Comparison of ENCODE assay signal across 15 mouse cellular contexts in the genomic region with DNA sequence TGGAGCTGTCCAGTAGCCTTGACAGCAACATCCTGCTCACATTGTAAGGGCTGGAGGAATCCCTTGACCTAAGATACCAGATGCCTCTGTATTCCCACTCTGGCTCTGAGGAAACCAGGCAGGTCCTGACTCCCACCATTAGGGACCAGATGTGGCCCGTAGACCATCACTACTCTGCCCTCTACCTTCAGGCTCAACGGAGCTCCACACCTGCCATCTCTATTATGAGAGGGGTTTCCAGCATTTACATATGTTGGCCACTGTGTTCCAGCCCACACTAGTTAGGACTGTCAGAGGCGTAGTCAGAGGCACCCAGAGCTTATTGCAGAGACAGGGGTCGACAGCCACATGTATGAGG. TPM values are rescaled to one million over a fixed set of nuclear protein-coding genes. Genes with fewer than 3 reads are reported as not detected.
DNase-seq lines count a peak whose midpoint lies in the region; ATAC-seq and TF ChIP-seq lines count a peak whose summit lies in the region.
"Had no signal": no experiment of that assay in that cellular context is flagged by ENCODE, and none has a peak within 500 bp of the region (broad histone marks: within the 10 kb centered on the region; RNA-seq: fewer than 3 reads in every experiment).

No protein-coding gene starts in this region.

- 48% methylated on average over 4 of the region's 4 CpGs for WGBS in kidney, postnatal 0 days
- WGBS in forebrain, embryonic 13.5 days = 64% methylated on average over 4 of the region's 4 CpGs
- 63% methylated on average over 4 of the region's 4 CpGs for WGBS in hindbrain, embryonic 13.5 days

- intact Hi-C loops in left cerebral cortex, postnatal 10 days (cut with DNase I) = no loop called here

- no peak for DNase-seq in kidney, postnatal 0 days (ENCODE audit: low spot score)
- DNase-seq in kidney, postnatal 10 days = no peak
- DNase-seq in neural tube, embryonic 10.5 days (ENCODE audit: extremely low spot score, low spot score) = peak; percentile 19
- no peak for DNase-seq in left cerebral cortex, postnatal 10 days (ENCODE audit: extremely low spot score in 1 of 2, low spot score in 2 of 2)
- DNase-seq in cerebellum, adult 9-10 months = no peak

- no peak overlapping the region for H3K9ac ChIP-seq in kidney, postnatal 0 days (ENCODE audit: low read depth, low read length)
- no peak overlapping the region for H3K9ac ChIP-seq in forebrain, embryonic 13.5 days
- H3K9ac ChIP-seq in hindbrain, embryonic 13.5 days = peak overlapping the region; percentile 46; the same call in 1 of the 2 replicates
- H3K9ac ChIP-seq: liver, embryonic 15.5 days had no signal

- H3K9me3 ChIP-seq in kidney, postnatal 0 days (replicated peaks; ENCODE audit: low read length) = no peaks in the 10 kb centered on the region
- no peaks in the 10 kb centered on the region for H3K9me3 ChIP-seq in forebrain, embryonic 13.5 days (replicated peaks)
- H3K9me3 ChIP-seq in hindbrain, embryonic 13.5 days = no peaks in the 10 kb centered on the region
- H3K9me3 ChIP-seq: heart, embryonic 10.5 days; liver, embryonic 15.5 days had no signal

- no peaks in the 10 kb centered on the region; the same call in 1 of the 2 replicates for H3K4me1 ChIP-seq in kidney, postnatal 0 days (replicated peaks; ENCODE audit: insufficient read depth, low read length)
- peaks cover 16% of the 10 kb centered on the region for H3K4me1 ChIP-seq in forebrain, embryonic 13.5 days
- H3K4me1 ChIP-seq in hindbrain, embryonic 13.5 days (replicated peaks) = peaks cover 12% of the 10 kb centered on the region

- peak; percentile 7; the same call in 1 of the 2 replicates for ATAC-seq in kidney, postnatal 0 days (replicated peaks; ENCODE audit: low FRiP score, low read depth)
- no peak for ATAC-seq in forebrain, embryonic 13.5 days
- ATAC-seq in hindbrain, embryonic 13.5 days (ENCODE audit: low FRiP score) = peak; percentile 34; the same call in 1 of the 2 replicates

- H3K36me3 ChIP-seq in kidney, postnatal 0 days (ENCODE audit: insufficient read depth, low read length) = no peaks in the 10 kb centered on the region
- H3K36me3 ChIP-seq in forebrain, embryonic 13.5 days (ENCODE audit: poor library complexity, severe bottlenecking) = no peaks in the 10 kb centered on the region
- H3K36me3 ChIP-seq in hindbrain, embryonic 13.5 days = no peaks in the 10 kb centered on the region
- H3K36me3 ChIP-seq: heart, embryonic 10.5 days; liver, embryonic 15.5 days had no signal

- no peak overlapping the region for H3K4me3 ChIP-seq in kidney, postnatal 0 days (replicated peaks; ENCODE audit: low read depth, low read length)
- H3K4me3 ChIP-seq in forebrain, embryonic 13.5 days = no peak overlapping the region
- H3K4me3 ChIP-seq in hindbrain, embryonic 13.5 days = no peak overlapping the region
- H3K4me3 ChIP-seq: liver, embryonic 15.5 days; myocyte had no signal

- H3K4me2 ChIP-seq in kidney, postnatal 0 days (ENCODE audit: low read length) = no peak overlapping the region
- peak overlapping the region; percentile 9; the same call in 1 of the 2 replicates for H3K4me2 ChIP-seq in forebrain, embryonic 13.5 days
- peak overlapping the region; percentile 16; the same call in 1 of the 2 replicates for H3K4me2 ChIP-seq in hindbrain, embryonic 13.5 days
- H3K4me2 ChIP-seq: liver, embryonic 15.5 days had no signal

- TF ChIP-seq CTCF in kidney, postnatal 0 days (IDR thresholded peaks at IDR 0.05; ENCODE audit: low read depth) = no peak

- H3K27ac ChIP-seq in kidney, postnatal 0 days = no peak overlapping the region
- no peak overlapping the region; the same call in 1 of the 2 replicates for H3K27ac ChIP-seq in forebrain, embryonic 13.5 days
- H3K27ac ChIP-seq in hindbrain, embryonic 13.5 days = no peak overlapping the region
- H3K27ac ChIP-seq: heart, embryonic 10.5 days; liver, embryonic 15.5 days; macrophage had no signal

- no peaks in the 10 kb centered on the region; the same call in 1 of the 2 replicates for H3K27me3 ChIP-seq in kidney, postnatal 0 days (ENCODE audit: insufficient read depth, low read length)
- H3K27me3 ChIP-seq in forebrain, embryonic 13.5 days = no peaks in the 10 kb centered on the region
- H3K27me3 ChIP-seq in hindbrain, embryonic 13.5 days = peaks cover 54% of the 10 kb centered on the region

RNA-seq across cellular contexts. Expression of gene Arf1, which starts 11.3 kb away (rescaled TPM):
- polyA plus RNA-seq in kidney, postnatal 0 days (2015; fragmentation: Nextera tagmentation; extraction: Ambion mirVana) = 670 and 713 TPM in 2 replicates
- 570 and 595 TPM in 2 replicates for polyA plus RNA-seq in forebrain, embryonic 13.5 days (2015; fragmentation: Nextera tagmentation; extraction: Ambion mirVana)
- polyA plus RNA-seq in hindbrain, embryonic 13.5 days (2015; fragmentation: Nextera tagmentation; extraction: Ambion mirVana) = 622 and 633 TPM in 2 replicates
- 100 to 1,000 TPM; 433 to 443 TPM for total RNA-seq in left cerebral cortex, postnatal 10 days (2021)

RNA-seq across cellular contexts. Expression of gene 2310033P09Rik, which starts 31.3 kb away (rescaled TPM):
- 33.9 and 35.0 TPM in 2 replicates for polyA plus RNA-seq in kidney, postnatal 0 days (2015; fragmentation: Nextera tagmentation; extraction: Ambion mirVana)
- polyA plus RNA-seq in forebrain, embryonic 13.5 days (2015; fragmentation: Nextera tagmentation; extraction: Ambion mirVana) = 32.3 and 35.1 TPM in 2 replicates
- 30.0 and 32.9 TPM in 2 replicates for polyA plus RNA-seq in hindbrain, embryonic 13.5 days (2015; fragmentation: Nextera tagmentation; extraction: Ambion mirVana)
- total RNA-seq in left cerebral cortex, postnatal 10 days (2021) = 10 to 100 TPM; 19.7 to 20.4 TPM

RNA-seq across cellular contexts. Expression of gene Mrpl55, which starts 37.1 kb away (rescaled TPM):
- polyA plus RNA-seq in kidney, postnatal 0 days (2015; fragmentation: Nextera tagmentation; extraction: Ambion mirVana) = 112 and 121 TPM in 2 replicates
- polyA plus RNA-seq in forebrain, embryonic 13.5 days (2015; fragmentation: Nextera tagmentation; extraction: Ambion mirVana) = 103 TPM in 2 replicates
- polyA plus RNA-seq in hindbrain, embryonic 13.5 days (2015; fragmentation: Nextera tagmentation; extraction: Ambion mirVana) = 92.9 and 96.8 TPM in 2 replicates
- 10 to 100 TPM; 36.7 to 42.7 TPM for total RNA-seq in left cerebral cortex, postnatal 10 days (2021)

RNA-seq across cellular contexts. Expression of gene Guk1, which starts 47.4 kb away (rescaled TPM):
- polyA plus RNA-seq in kidney, postnatal 0 days (2015; fragmentation: Nextera tagmentation; extraction: Ambion mirVana) = 127 and 135 TPM in 2 replicates
- 127 and 131 TPM in 2 replicates for polyA plus RNA-seq in forebrain, embryonic 13.5 days (2015; fragmentation: Nextera tagmentation; extraction: Ambion mirVana)
- polyA plus RNA-seq in hindbrain, embryonic 13.5 days (2015; fragmentation: Nextera tagmentation; extraction: Ambion mirVana) = 177 and 182 TPM in 2 replicates
- 100 to 1,000 TPM; 115 to 117 TPM for total RNA-seq in left cerebral cortex, postnatal 10 days (2021)

RNA-seq across cellular contexts. Expression of gene Wnt3a, which starts 51.1 kb away (rescaled TPM):
- not detected in 2 replicates for polyA plus RNA-seq in kidney, postnatal 0 days (2015; fragmentation: Nextera tagmentation; extraction: Ambion mirVana)
- polyA plus RNA-seq in forebrain, embryonic 13.5 days (2015; fragmentation: Nextera tagmentation; extraction: Ambion mirVana) = 2.3 and 3.4 TPM in 2 replicates
- polyA plus RNA-seq in hindbrain, embryonic 13.5 days (2015; fragmentation: Nextera tagmentation; extraction: Ambion mirVana) = 1.4 and 4.1 TPM in 2 replicates
- not detected for total RNA-seq in left cerebral cortex, postnatal 10 days (2021)
- total RNA-seq: gastrocnemius, adult 8-10 months; layer of hippocampus, postnatal 10 days; left cerebral cortex, postnatal 36 days had no signal
- polyA plus RNA-seq: cortical plate, adult 2 months; liver, embryonic 15.5 days; macrophage; myocyte had no signal
